ENCODE assay signal across 9 mouse cellular contexts in the genomic region with DNA sequence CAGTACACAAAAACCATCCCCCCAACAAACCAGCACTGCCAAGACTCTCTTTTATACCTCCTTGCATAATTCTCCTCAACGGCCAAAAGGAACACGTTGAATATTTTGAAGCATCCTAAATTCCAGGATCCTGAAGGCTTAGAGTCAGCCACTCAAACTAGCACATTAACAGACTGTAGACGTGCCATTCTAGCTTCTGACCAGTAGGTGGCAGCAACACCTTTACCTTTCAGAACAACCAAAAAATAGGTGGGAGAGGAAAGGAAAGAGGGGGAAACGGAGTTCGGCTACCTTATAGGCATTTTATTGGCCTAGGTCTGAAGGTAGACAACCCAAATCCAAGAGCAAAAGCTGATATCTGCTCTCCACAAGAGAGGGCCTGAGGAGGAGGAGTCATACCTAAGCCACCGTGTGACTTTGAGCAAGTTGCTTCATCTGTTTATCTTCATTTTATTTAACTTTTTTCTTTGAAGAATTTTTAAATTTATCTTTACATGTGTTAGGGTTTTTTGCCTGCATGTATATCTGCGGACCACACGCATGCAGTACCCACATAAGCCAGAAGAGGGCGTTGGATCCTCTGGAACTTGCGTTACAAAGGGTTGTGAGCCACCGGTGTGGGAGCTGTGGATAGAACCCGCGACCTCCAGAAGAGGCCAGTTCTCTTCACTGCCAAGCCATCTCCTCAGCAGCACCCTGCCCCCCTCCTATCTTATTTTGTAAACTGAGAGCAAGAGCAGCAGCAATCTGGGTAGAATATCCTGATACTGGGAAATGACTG. TPM values are rescaled to one million over a fixed set of nuclear protein-coding genes. Genes with fewer than 3 reads are reported as not detected.
DNase-seq lines count a peak whose midpoint lies in the region; ATAC-seq lines count a peak whose summit lies in the region.
"Had no signal": no experiment of that assay in that cellular context is flagged by ENCODE, and none has a peak within 500 bp of the region (broad histone marks: within the 10 kb centered on the region; RNA-seq: fewer than 3 reads in every experiment).

No protein-coding gene starts in this region.

- 39% methylated on average over 13 of the region's 13 CpGs for WGBS in midbrain, embryonic 11.5 days
- WGBS in midbrain, embryonic 15.5 days: 29% methylated on average over 13 of the region's 13 CpGs

- ATAC-seq in midbrain, embryonic 11.5 days (ENCODE audit: low FRiP score): no peak
- ATAC-seq in midbrain, embryonic 15.5 days (replicated peaks): no peak
- ATAC-seq in common myeloid progenitor, adult 5-6 weeks (replicated peaks; ENCODE audit: low read depth, poor library complexity, severe bottlenecking): peak; percentile 79

- no peak overlapping the region for H3K9ac ChIP-seq in midbrain, embryonic 11.5 days (ENCODE audit: low read length)
- H3K9ac ChIP-seq in midbrain, embryonic 15.5 days: no peak overlapping the region

- H3K4me2 ChIP-seq in midbrain, embryonic 11.5 days: no peak overlapping the region
- no peak overlapping the region for H3K4me2 ChIP-seq in midbrain, embryonic 15.5 days

- no peaks in the 10 kb centered on the region for H3K36me3 ChIP-seq in midbrain, embryonic 11.5 days (ENCODE audit: control insufficient read depth, insufficient read depth, low read length)
- H3K36me3 ChIP-seq in midbrain, embryonic 15.5 days (replicated peaks): no peaks in the 10 kb centered on the region

- H3K27ac ChIP-seq in midbrain, embryonic 11.5 days (ENCODE audit: low read depth, low read length): no peak overlapping the region
- H3K27ac ChIP-seq in midbrain, embryonic 15.5 days: no peak overlapping the region

- no peak overlapping the region for H3K4me3 ChIP-seq in midbrain, embryonic 11.5 days (ENCODE audit: low read depth, low read length)
- H3K4me3 ChIP-seq in midbrain, embryonic 15.5 days: no peak overlapping the region

- DNase-seq in adrenal gland, postnatal 10 days: peak; percentile 54
- no peak for DNase-seq in adrenal gland, adult 8-10 months
- DNase-seq in midbrain, embryonic 11.5 days (ENCODE audit: low spot score, missing footprints): peak; percentile 95
- peak; percentile 74 for DNase-seq in kidney, postnatal 10 days
- peak; percentile 58 for DNase-seq in lung, postnatal 25 days (ENCODE audit: low spot score)
- peak; percentile 31 for DNase-seq in telencephalon, adult 2 months (ENCODE audit: low read depth, low spot score)

- peaks cover 2% of the 10 kb centered on the region; the same call in 1 of the 2 replicates for H3K4me1 ChIP-seq in midbrain, embryonic 11.5 days (ENCODE audit: control insufficient read depth, insufficient read depth, low read length)
- H3K4me1 ChIP-seq in midbrain, embryonic 15.5 days: peaks cover 8% of the 10 kb centered on the region; the same call in 1 of the 2 replicates

- no peaks in the 10 kb centered on the region for H3K9me3 ChIP-seq in midbrain, embryonic 11.5 days (ENCODE audit: control insufficient read depth, low read length)
- H3K9me3 ChIP-seq in midbrain, embryonic 15.5 days: no peaks in the 10 kb centered on the region

- H3K27me3 ChIP-seq in midbrain, embryonic 11.5 days (ENCODE audit: control insufficient read depth, insufficient read depth, low read length): peaks cover 13% of the 10 kb centered on the region
- peaks cover 24% of the 10 kb centered on the region for H3K27me3 ChIP-seq in midbrain, embryonic 15.5 days (replicated peaks)

RNA-seq across cellular contexts. Expression of a gene that starts 5.3 kb away (rescaled TPM):
- 10 to 100 TPM; 24.0 to 59.0 TPM for total RNA-seq in adrenal gland, postnatal 10 days (2021)
- total RNA-seq in adrenal gland, adult 8-10 months (2022): 1 to 10 TPM in 2 of 4 experiments, under 1 TPM in 2; 0.81 to 2.2 (median 1.4) TPM
- 3.6 and 4.8 TPM in 2 replicates for polyA plus RNA-seq in midbrain, embryonic 11.5 days (2014; fragmentation: Nextera tagmentation; extraction: Ambion mirVana)
- polyA plus RNA-seq in midbrain, embryonic 15.5 days (2015; fragmentation: Nextera tagmentation; extraction: Ambion mirVana): 5.7 and 10.3 TPM in 2 replicates
- total RNA-seq in common myeloid progenitor, adult 5-6 weeks (2017): not detected in 2 replicates

RNA-seq across cellular contexts. Expression of a gene that starts 20.0 kb away (rescaled TPM):
- total RNA-seq in adrenal gland, postnatal 10 days (2021): 100 to 1,000 TPM; 144 to 176 TPM
- total RNA-seq in adrenal gland, adult 8-10 months (2022): 100 to 1,000 TPM; 207 to 347 (median 262) TPM
- 102 and 106 TPM in 2 replicates for polyA plus RNA-seq in midbrain, embryonic 11.5 days (2014; fragmentation: Nextera tagmentation; extraction: Ambion mirVana)
- 16.4 and 20.5 TPM in 2 replicates for polyA plus RNA-seq in midbrain, embryonic 15.5 days (2015; fragmentation: Nextera tagmentation; extraction: Ambion mirVana)
- 41.0 and 61.3 TPM in 2 replicates for total RNA-seq in common myeloid progenitor, adult 5-6 weeks (2017)

RNA-seq across cellular contexts. Expression of a gene that starts 24.7 kb away (rescaled TPM):
- 1 to 10 TPM; 8.2 to 9.8 TPM for total RNA-seq in adrenal gland, postnatal 10 days (2021)
- total RNA-seq in adrenal gland, adult 8-10 months (2022): 1 to 10 TPM in 1 of 4 experiments, under 1 TPM in 3; 0.22 to 2.3 (median 0.67) TPM
- polyA plus RNA-seq in midbrain, embryonic 11.5 days (2014; fragmentation: Nextera tagmentation; extraction: Ambion mirVana): 19.7 and 27.2 TPM in 2 replicates
- polyA plus RNA-seq in midbrain, embryonic 15.5 days (2015; fragmentation: Nextera tagmentation; extraction: Ambion mirVana): 4.9 and 6.6 TPM in 2 replicates
- 12.6 and 18.6 TPM in 2 replicates for total RNA-seq in common myeloid progenitor, adult 5-6 weeks (2017)
- total RNA-seq: gastrocnemius, adult 8-10 months had no signal

RNA-seq across cellular contexts. Expression of a gene that starts 38.0 kb away (rescaled TPM):
- under 1 TPM in 1 of 2 experiments, not detected in 1; 0.18 TPM for total RNA-seq in adrenal gland, postnatal 10 days (2021)
- not detected for total RNA-seq in adrenal gland, adult 8-10 months (2022)
- polyA plus RNA-seq in midbrain, embryonic 11.5 days (2014; fragmentation: Nextera tagmentation; extraction: Ambion mirVana): 5.0 and 6.2 TPM in 2 replicates
- polyA plus RNA-seq in midbrain, embryonic 15.5 days (2015; fragmentation: Nextera tagmentation; extraction: Ambion mirVana): 12.4 and 15.3 TPM in 2 replicates
- total RNA-seq in common myeloid progenitor, adult 5-6 weeks (2017): not detected in 2 replicates
- total RNA-seq: gastrocnemius, adult 8-10 months had no signal

RNA-seq across cellular contexts. Expression of a gene that starts 43.3 kb away (rescaled TPM):
- 10 to 100 TPM; 15.0 to 21.8 TPM for total RNA-seq in adrenal gland, postnatal 10 days (2021)
- 1 to 10 TPM in 2 of 4 experiments, under 1 TPM in 2; 0.37 to 1.6 (median 1.2) TPM for total RNA-seq in adrenal gland, adult 8-10 months (2022)
- polyA plus RNA-seq in midbrain, embryonic 11.5 days (2014; fragmentation: Nextera tagmentation; extraction: Ambion mirVana): 0.46 and 0.50 TPM in 2 replicates
- polyA plus RNA-seq in midbrain, embryonic 15.5 days (2015; fragmentation: Nextera tagmentation; extraction: Ambion mirVana): 2.0 and 2.1 TPM in 2 replicates
- total RNA-seq in common myeloid progenitor, adult 5-6 weeks (2017): not detected in 2 replicates

Comparison
In these comparisons a context has a peak if more than half of its experiments do, and no peak if none do; other contexts are left out.
1. RNA of a gene that starts 5.3 kb away (total RNA-seq): 24.0 to 59.0 TPM in adrenal gland, postnatal 10 days; 0.81 to 2.2 TPM in adrenal gland, adult 8-10 months and not detected in common myeloid progenitor, adult 5-6 weeks; every median in the first group is over 4 times any median in the second.